In genomic region chr11:24199560-24199959, GRCm38 (mm10) we compare ENCODE assay signal across 24 mouse cellular contexts.
"Had no signal": no experiment of that assay in that cellular context is flagged by ENCODE, and none has a peak within 500 bp of the region (broad histone marks: within the 10 kb centered on the region; RNA-seq: fewer than 3 reads in every experiment).

No protein-coding gene starts in this region.

- H3K9ac ChIP-seq: heart, embryonic 12.5 days; hindbrain, embryonic 12.5 days; hindbrain, embryonic 14.5 days; intestine, embryonic 15.5 days; limb, embryonic 12.5 days had no signal

- ATAC-seq: hindbrain, embryonic 16.5 days; inflammation-experienced regulatory T-cells, adult 6 months; intestine, embryonic 15.5 days; intestine, postnatal 0 days had no signal

- H3K4me3 ChIP-seq: gastrocnemius, adult 2 months; heart, embryonic 10.5 days; heart, embryonic 12.5 days; hindbrain, embryonic 10.5 days; hindbrain, embryonic 12.5 days; intestine, embryonic 15.5 days; layer of hippocampus, adult 2 months; left cerebral cortex, adult 2 months; limb, embryonic 10.5 days; limb, embryonic 12.5 days had no signal

- H3K4me2 ChIP-seq: heart, embryonic 12.5 days; hindbrain, embryonic 12.5 days; hindbrain, embryonic 14.5 days; intestine, embryonic 15.5 days; limb, embryonic 12.5 days had no signal

- H3K27me3 ChIP-seq: heart, embryonic 12.5 days; intestine, embryonic 15.5 days; limb, embryonic 12.5 days had no signal

- DNase-seq: gastrocnemius, adult 2 months; gastrocnemius, postnatal 10 days; gastrocnemius, postnatal 25 days; heart, adult 18-20 months; heart, postnatal 10 days; heart, postnatal 4 days; kidney, adult 18-20 months; kidney, adult 8-10 months; kidney, postnatal 10 days; kidney, postnatal 25 days; kidney, postnatal 4 days had no signal

- H3K36me3 ChIP-seq: heart, embryonic 10.5 days; heart, embryonic 12.5 days; hindbrain, embryonic 10.5 days; hindbrain, embryonic 12.5 days; intestine, embryonic 15.5 days; limb, embryonic 10.5 days; limb, embryonic 12.5 days had no signal

- H3K9me3 ChIP-seq: heart, embryonic 10.5 days; heart, embryonic 12.5 days; hindbrain, embryonic 10.5 days; hindbrain, embryonic 12.5 days; intestine, embryonic 15.5 days; limb, embryonic 10.5 days; limb, embryonic 12.5 days had no signal

- H3K27ac ChIP-seq: gastrocnemius, adult 2 months; heart, embryonic 10.5 days; hindbrain, embryonic 10.5 days; hindbrain, embryonic 12.5 days; hindbrain, embryonic 14.5 days; intestine, embryonic 15.5 days; layer of hippocampus, adult 2 months; left cerebral cortex, adult 2 months; limb, embryonic 12.5 days had no signal
